Mouse (Mus musculus): Measurements from ENCODE around the gene Lrriq1. TPM values are rescaled to one million over a fixed set of nuclear protein-coding genes. Genes with fewer than 3 reads are reported as not detected.

Gene Lrriq1
- 1.1 and 1.7 TPM in 2 replicates for polyA plus RNA-seq (2016; fragmentation: Nextera tagmentation; extraction: Ambion mirVana)

DNA sequence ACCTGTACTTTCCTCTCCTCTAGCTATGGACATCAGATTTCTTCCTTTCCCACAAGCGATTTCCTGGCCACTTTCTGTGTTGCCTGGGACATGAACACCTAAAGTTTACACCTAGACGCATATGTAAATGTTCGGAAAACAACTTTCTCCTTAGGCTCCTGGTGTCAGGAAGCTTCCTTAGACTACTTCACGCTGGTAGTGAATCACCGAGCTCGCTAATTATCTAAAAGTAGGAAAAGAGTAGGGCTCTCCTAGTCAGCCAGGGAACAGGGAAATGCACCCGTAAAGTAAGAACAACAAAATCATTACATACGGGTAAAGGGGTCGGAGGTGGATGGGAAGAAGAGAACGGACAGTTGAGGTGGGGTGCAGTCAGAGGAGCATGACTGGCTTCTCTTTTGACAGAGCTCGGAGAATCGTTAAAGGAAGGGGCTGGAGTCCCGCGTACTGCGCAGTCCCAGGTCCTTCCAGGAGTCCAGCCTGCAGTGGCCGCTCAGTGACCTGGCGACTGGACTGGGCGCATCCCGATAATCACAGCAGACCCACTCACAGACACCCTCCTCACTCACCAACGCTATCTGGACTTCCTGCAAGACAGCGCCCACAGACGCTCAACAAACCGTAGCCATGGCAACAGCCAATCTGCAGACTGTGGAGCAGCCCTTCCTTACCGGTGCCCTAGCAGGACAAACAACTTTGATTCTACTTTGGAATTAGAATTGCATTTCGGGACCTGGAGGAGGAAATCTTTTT lies at the start of gene Lrriq1:
Gene Lrriq1, minus strand, starts transcription at position 616 of the 753 bp plus-strand sequence.
- Histone ChIP-seq H3K27ac (0 out of 2 replicates have a peak within 1 kb of the TSS, but pooled peaks have one; percentile 30), H3K4me3 (peak within 1 kb of the TSS; percentile 72), H3K9me3 (no peaks in the 10 kb centered on the region), H3K27me3 (ENCODE audit: poor library complexity, severe bottlenecking) (no peaks in the 10 kb centered on the region), H3K4me1 (peaks cover 6% of the 10 kb centered on the region), H3K36me3 (replicated peaks) (no peaks in the 10 kb centered on the region)
- WGBS = 8% methylated on average over 25 of the region's 25 CpGs
- peak; percentile 81 for DNase-seq (ENCODE audit: extremely low spot score, low spot score)

DNA sequence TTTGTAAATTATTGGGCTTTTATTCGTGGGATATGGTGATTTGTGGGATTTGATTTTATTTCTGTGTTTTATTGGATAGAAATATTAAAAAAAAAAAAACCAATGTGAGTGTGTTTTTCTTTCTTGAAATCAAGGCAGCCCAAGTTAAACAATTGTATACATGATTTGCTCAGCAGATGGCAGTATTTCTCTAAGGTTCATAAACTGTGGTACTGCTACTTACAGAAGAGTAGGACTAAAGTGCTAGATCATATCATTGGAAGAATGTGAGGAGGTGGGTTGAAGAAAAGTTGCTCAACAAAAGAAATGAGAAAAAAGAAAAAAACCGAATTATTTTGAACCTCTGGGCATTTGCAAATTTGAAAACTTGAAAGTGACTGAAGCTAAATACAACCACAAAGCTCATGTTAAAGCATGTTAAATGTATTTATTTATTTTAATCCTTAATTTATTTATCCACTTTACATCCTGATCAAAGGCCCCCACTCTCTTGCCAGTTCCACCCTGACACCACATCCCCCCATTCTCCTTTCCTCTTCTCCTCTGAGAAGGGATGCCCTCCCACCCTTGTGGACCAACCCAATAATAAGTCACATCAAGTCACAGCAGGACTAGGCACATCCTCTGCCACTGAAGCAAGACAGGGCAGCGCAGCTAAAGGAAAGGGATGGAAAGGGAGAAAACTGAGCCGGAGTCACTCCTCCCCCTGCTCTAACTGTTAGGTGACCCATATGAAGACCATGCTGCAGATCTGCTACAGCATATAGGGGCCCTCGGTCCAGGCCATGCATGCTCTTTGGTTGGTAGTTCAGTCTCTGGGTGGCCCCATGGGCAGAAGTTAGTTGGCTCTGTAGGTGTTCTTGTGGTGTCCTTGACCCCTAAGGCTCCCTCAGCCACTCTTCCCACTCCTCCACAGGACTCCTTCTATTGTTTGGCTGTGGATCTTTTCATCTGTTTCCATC lies 18.0 kb upstream of the Lrriq1 start:
- Histone ChIP-seq H3K4me1 (no peaks in the 10 kb centered on the region), H3K4me3 (no peak overlapping the region), H3K9me3 (no peaks in the 10 kb centered on the region), H3K27ac (no peak overlapping the region), H3K36me3 (replicated peaks) (no peaks in the 10 kb centered on the region), H3K27me3 (ENCODE audit: poor library complexity, severe bottlenecking) (no peaks in the 10 kb centered on the region)
- 56% methylated on average over 5 of the region's 5 CpGs for WGBS
- DNase-seq (ENCODE audit: extremely low spot score, low spot score) = no peak

DNA sequence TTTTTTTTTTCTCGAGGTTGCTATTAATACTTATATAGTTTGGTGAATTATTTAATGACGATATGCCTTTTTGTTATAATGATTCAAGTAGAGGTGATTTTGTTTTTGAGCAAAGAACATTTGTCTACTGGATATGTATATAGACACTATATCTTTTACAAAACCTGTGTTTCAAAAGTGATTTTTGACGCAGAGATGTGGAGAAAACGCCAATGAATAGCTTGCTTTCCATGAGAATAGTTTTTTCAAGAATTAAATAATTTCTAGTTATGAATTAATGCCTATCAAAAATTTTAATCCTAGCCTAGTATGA lies 294 bp upstream of the Lrriq1 start:
- no peaks in the 10 kb centered on the region for H3K9me3 ChIP-seq

DNA sequence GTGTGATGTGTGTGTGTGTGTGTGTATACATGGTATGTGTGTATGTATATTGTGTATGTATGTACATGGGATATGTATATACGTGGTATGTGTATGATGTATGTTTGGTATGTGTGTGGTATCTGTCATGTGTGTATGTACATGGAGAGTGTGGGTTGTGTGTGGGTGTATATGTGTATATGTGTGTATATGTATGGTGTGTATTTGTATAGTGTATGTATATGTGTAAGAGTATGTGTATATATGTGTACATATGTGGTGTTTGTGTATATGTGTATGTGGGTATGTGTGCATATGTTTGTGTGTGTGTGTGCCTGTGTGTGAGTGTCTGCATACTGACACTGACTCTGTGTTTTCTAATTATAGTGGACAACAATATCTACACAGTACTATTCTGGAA lies 9.5 kb downstream of the Lrriq1 start:
- H3K9me3 ChIP-seq = no peaks in the 10 kb centered on the region
- no peak overlapping the region for H3K27ac ChIP-seq
- H3K4me1 ChIP-seq = no peaks in the 10 kb centered on the region
- no peaks in the 10 kb centered on the region for H3K36me3 ChIP-seq (replicated peaks)
- no peaks in the 10 kb centered on the region for H3K27me3 ChIP-seq (ENCODE audit: poor library complexity, severe bottlenecking)
- no peak overlapping the region for H3K4me3 ChIP-seq
- no peak for DNase-seq (ENCODE audit: extremely low spot score, low spot score)
- WGBS = 96% methylated on average over 1 of the region's 1 CpGs

More for the DNA sequence above, 294 bp upstream of the Lrriq1 start:
- no peak for DNase-seq (ENCODE audit: extremely low spot score, low spot score)
- Histone ChIP-seq H3K4me1 (peaks cover 6% of the 10 kb centered on the region), H3K36me3 (replicated peaks) (no peaks in the 10 kb centered on the region), H3K27ac (no peak overlapping the region), H3K4me3 (peak overlapping the region; percentile 72), H3K27me3 (ENCODE audit: poor library complexity, severe bottlenecking) (no peaks in the 10 kb centered on the region)
- 17% methylated on average over 4 of the region's 4 CpGs for WGBS

DNA sequence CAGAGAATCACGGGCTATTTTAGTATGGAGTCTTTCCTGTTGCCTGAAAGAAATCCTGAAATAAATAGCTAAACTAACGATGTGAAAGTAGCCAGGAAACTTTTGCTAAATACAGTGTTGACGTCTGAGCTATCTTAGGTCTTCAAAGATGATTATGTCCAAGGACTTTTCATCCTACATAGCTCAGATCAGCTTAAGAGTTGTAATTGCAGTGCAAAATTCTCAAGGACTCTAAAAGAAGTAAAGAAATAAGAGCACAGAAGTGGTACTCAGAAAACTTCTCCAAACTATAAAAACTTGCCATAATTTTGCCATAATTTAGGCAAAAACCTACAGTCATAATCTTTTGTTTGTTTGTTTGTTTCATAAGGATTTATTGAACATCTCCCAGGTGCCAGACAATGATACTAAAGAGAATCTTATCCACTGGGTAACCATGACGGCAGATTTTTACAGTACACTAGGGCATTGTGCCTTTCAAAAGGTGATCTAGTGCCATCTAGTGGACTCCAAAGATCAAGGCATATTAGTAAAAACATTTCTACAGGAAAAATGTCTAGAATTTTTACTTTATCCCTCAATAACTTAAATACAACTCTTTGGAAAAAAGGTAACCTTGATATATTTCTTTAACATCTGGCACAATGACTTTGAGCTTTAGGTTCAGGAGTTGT lies 41.3 kb downstream of the Lrriq1 start:
- Histone ChIP-seq H3K4me3 (no peak overlapping the region), H3K27ac (no peak overlapping the region), H3K36me3 (replicated peaks) (no peaks in the 10 kb centered on the region), H3K9me3 (no peaks in the 10 kb centered on the region), H3K27me3 (ENCODE audit: poor library complexity, severe bottlenecking) (no peaks in the 10 kb centered on the region), H3K4me1 (no peaks in the 10 kb centered on the region)
- DNase-seq (ENCODE audit: extremely low spot score, low spot score) = no peak
- WGBS = 60% methylated on average over 4 of the region's 4 CpGs

DNA sequence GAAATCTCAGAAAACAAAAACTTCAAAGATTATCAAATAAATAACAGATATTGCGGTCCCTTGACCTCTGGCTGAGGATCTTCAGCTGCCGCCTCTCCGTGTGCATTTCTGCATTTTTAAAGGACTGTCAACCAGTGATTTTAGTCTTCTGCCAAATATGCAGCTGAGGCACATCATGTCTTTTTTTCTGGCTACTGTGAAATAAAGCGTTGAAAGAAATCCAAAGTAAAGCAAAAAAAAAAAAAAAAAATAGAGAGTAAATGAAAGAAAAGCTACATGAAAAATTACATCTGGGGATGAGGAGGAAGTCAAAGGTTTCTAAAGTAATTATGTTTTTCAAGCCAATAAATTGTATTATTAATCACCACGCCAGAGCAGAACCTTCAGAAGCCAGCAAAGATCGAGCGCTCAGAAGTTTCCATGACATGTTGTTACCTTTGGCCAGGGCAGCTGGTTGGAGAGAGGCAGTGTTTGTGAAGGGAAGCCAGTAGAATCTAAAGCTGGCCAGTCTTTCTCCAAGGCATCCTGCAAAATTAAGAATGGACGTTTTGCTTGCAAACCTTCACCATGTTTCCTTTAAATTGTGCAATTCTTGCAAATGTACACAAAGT lies 90.2 kb downstream of the Lrriq1 start:
- no peak overlapping the region for H3K4me3 ChIP-seq
- DNase-seq (ENCODE audit: extremely low spot score, low spot score) = no peak
- no peaks in the 10 kb centered on the region for H3K36me3 ChIP-seq (replicated peaks)
- no peaks in the 10 kb centered on the region for H3K27me3 ChIP-seq (ENCODE audit: poor library complexity, severe bottlenecking)
- 78% methylated on average over 8 of the region's 8 CpGs for WGBS
- no peaks in the 10 kb centered on the region for H3K9me3 ChIP-seq
- H3K27ac ChIP-seq = no peak overlapping the region
- peaks cover 6% of the 10 kb centered on the region; the same call in 1 of the 2 replicates for H3K4me1 ChIP-seq

DNA sequence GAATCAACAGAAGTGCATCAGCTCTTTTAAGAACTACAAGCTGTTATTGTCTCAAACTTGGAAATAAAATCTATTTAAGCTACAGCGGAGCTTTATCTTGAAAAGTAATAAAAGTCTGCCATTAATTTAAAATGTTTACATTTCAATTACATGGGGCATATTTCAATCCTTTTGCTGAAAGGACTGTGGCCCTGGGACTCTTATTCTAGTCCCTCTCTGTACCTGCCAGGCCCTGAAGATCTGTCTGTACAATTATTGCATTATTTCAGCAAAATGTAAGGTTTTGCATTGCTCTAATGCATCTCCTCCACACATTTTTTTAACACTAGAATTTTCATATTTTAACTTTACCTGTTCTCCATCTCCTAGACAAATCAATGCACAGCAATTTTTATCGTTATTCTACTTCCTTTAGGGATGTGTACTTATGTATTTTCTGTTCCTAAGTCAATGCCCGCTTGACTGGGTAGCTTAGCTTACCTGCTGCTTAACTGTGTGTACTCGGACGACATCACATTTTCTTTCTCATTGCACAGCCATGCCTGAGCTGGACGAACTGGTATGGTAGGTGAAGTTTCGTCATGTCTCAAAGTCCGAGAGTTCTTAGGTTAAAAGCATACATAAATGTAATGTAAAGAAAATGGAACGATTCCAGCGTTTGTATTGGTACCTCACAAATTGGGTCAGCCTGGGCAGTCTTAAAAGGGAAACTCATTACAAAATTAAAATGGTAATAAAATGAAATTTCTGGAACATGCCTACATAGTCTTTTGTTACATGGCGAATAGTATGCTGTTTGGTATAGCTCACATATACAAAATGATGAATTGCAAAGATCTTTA lies 91.0 kb downstream of the Lrriq1 start:
- DNase-seq (ENCODE audit: extremely low spot score, low spot score) = no peak
- no peaks in the 10 kb centered on the region for H3K36me3 ChIP-seq (replicated peaks)

DNA sequence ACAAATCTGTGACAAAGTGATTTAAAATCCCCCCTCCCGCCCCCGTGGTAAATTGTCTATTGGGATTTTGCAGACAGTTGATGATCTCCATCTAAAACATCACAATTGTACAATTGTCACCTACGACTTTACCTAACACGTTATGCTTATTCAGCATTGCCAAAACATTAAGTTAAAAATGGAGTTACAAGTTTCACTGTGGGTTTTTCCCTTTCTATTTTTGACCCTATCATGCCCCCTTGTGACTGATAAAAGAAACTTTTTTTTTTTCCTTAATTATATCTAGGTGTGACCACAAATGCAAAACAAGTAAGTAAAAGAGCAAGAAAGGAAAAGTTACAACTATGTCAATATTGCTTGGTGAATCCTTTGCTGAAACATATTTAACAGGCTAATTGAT lies 93.6 kb downstream of the Lrriq1 start:
- no peak for DNase-seq (ENCODE audit: extremely low spot score, low spot score)
- Histone ChIP-seq H3K27me3 (ENCODE audit: poor library complexity, severe bottlenecking) (no peaks in the 10 kb centered on the region), H3K4me3 (no peak overlapping the region), H3K27ac (no peak overlapping the region), H3K9me3 (no peaks in the 10 kb centered on the region), H3K36me3 (replicated peaks) (no peaks in the 10 kb centered on the region), H3K4me1 (peaks cover 6% of the 10 kb centered on the region; the same call in 1 of the 2 replicates)
- WGBS = 65% methylated on average over 4 of the region's 4 CpGs

More for the DNA sequence above, 91.0 kb downstream of the Lrriq1 start:
- H3K27me3 ChIP-seq (ENCODE audit: poor library complexity, severe bottlenecking) = no peaks in the 10 kb centered on the region
- H3K4me1 ChIP-seq = peaks cover 6% of the 10 kb centered on the region; the same call in 1 of the 2 replicates
- H3K4me3 ChIP-seq = no peak overlapping the region
- H3K9me3 ChIP-seq = no peaks in the 10 kb centered on the region
- WGBS = 80% methylated on average over 11 of the region's 11 CpGs
- H3K27ac ChIP-seq = no peak overlapping the region

DNA sequence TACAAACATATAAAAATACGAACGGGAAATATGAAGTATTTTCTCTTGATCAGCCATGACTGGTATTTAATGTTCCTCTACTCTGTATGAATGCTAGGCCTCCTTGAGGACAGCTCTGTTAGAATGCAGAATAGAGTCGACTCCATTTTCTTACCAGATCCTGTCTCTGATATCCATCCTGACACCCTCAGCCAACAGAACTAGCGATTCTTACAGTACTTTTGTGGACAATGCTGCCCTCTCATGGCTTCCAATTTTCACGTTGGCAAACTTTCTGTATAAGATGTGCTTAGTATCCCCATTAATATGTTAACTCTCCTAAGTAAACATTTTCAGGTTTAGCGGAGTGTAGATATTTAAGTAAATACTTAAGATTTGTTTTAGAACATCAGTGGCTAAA lies 94.6 kb downstream of the Lrriq1 start:
- Histone ChIP-seq H3K4me1 (peaks cover 6% of the 10 kb centered on the region; the same call in 1 of the 2 replicates), H3K36me3 (replicated peaks) (no peaks in the 10 kb centered on the region), H3K4me3 (no peak overlapping the region), H3K27me3 (ENCODE audit: poor library complexity, severe bottlenecking) (no peaks in the 10 kb centered on the region), H3K27ac (no peak overlapping the region), H3K9me3 (no peaks in the 10 kb centered on the region)
- 41% methylated on average over 6 of the region's 6 CpGs for WGBS
- DNase-seq (ENCODE audit: extremely low spot score, low spot score) = peak; percentile 20

DNA sequence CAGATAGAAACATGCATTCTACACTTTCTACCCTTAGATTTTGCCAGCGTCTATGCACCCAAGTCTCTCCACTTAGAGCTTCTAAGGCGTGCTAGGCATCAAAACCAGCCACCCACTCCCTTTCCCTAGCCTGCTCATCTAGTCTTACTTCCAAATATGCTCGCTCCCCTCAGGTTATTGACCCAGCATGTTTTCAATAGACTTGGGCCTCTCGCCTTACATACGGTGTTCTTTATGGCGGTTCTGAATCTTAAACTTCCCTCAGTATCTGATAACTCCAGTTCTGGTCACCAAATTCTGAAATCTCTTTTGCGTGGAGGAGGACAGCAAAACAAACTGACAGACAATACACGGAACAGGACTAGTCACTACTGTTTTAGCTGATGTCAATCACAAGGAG lies 95.5 kb downstream of the Lrriq1 start:
- Histone ChIP-seq H3K27me3 (ENCODE audit: poor library complexity, severe bottlenecking) (no peaks in the 10 kb centered on the region), H3K4me1 (no peaks in the 10 kb centered on the region), H3K36me3 (replicated peaks) (no peaks in the 10 kb centered on the region), H3K27ac (no peak overlapping the region), H3K4me3 (no peak overlapping the region), H3K9me3 (no peaks in the 10 kb centered on the region)
- no peak for DNase-seq (ENCODE audit: extremely low spot score, low spot score)
- WGBS = 59% methylated on average over 8 of the region's 8 CpGs

DNA sequence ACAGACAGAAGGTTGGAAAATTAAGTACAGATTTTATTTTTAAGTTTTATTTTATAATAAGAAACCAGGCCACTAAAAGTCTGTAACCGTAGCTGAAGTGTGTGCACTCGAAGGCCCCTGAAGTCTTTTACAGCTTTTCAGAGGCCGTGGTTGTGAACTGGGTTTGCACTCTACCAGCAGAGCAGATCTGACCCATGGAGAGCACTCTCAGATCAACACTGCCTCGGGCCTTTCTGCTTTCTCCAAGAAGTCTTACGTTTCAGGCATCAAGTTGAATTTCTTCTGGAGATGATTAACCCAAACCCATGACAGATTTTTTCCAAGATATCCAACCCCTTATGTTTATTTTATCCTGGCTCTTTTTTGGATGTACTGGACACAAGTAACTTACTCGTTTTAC lies 121.5 kb downstream of the Lrriq1 start:
- Histone ChIP-seq H3K36me3 (replicated peaks) (no peaks in the 10 kb centered on the region), H3K27ac (peak overlapping the region; percentile 44; the same call in 1 of the 2 replicates), H3K27me3 (ENCODE audit: poor library complexity, severe bottlenecking) (no peaks in the 10 kb centered on the region), H3K4me1 (0 out of 2 replicates have a peak, but pooled peaks cover 2% of the 10 kb centered on the region), H3K9me3 (no peaks in the 10 kb centered on the region), H3K4me3 (no peak overlapping the region)
- peak; percentile 20 for DNase-seq (ENCODE audit: extremely low spot score, low spot score)
- 60% methylated on average over 6 of the region's 6 CpGs for WGBS

Data from forebrain, embryonic 10.5 days (tissue).